12 mouse cellular contexts compared by ENCODE assay signal in genomic region chr1:155192805-155193368, GRCm38 (mm10). TPM values are rescaled to one million over a fixed set of nuclear protein-coding genes. Genes with fewer than 3 reads are reported as not detected.
DNase-seq lines count a peak whose midpoint lies in the region; ATAC-seq lines count a peak whose summit lies in the region.
"Had no signal": no experiment of that assay in that cellular context is flagged by ENCODE, and none has a peak within 500 bp of the region (broad histone marks: within the 10 kb centered on the region; RNA-seq: fewer than 3 reads in every experiment).

No protein-coding gene starts in this region.

- WGBS in lung, embryonic 16.5 days = 54% methylated on average over 15 of the region's 15 CpGs
- whole genome bisulfite sequencing in midbrain, embryonic 14.5 days = 70% methylated on average over 15 of the region's 15 CpGs

- ATAC-seq in frontal cortex, adult (ENCODE audit: low TSS enrichment) = peak; percentile 50
- ATAC-seq in lung, embryonic 16.5 days (ENCODE audit: low read depth) = 0 out of 2 replicates have a peak, but pooled peaks have one; percentile 10
- no peak for ATAC-seq in midbrain, embryonic 14.5 days (ENCODE audit: low FRiP score, low TSS enrichment)

- peaks cover 12% of the 10 kb centered on the region for H3K36me3 ChIP-seq in lung, embryonic 16.5 days (ENCODE audit: control insufficient read depth, insufficient read depth, low read length)
- peaks cover 75% of the 10 kb centered on the region for H3K36me3 ChIP-seq in midbrain, embryonic 14.5 days (ENCODE audit: control insufficient read depth, insufficient read depth, low read length)

- no peaks in the 10 kb centered on the region for H3K27me3 ChIP-seq in lung, embryonic 16.5 days (ENCODE audit: control insufficient read depth, insufficient read depth, low read depth, low read length)
- H3K27me3 ChIP-seq in midbrain, embryonic 14.5 days (ENCODE audit: control insufficient read depth, insufficient read depth, low read length) = no peaks in the 10 kb centered on the region
- H3K27me3 ChIP-seq: limb, embryonic 13.5 days had no signal

- no peak overlapping the region for H3K27ac ChIP-seq in lung, embryonic 16.5 days (ENCODE audit: low read length)
- H3K27ac ChIP-seq in midbrain, embryonic 14.5 days (replicated peaks; ENCODE audit: low read depth, low read length) = peak overlapping the region; percentile 45; the same call in 1 of the 2 replicates
- H3K27ac ChIP-seq: limb, embryonic 13.5 days had no signal

- H3K9ac ChIP-seq in lung, embryonic 16.5 days (ENCODE audit: low read length) = no peak overlapping the region
- no peak overlapping the region for H3K9ac ChIP-seq in midbrain, embryonic 14.5 days (replicated peaks; ENCODE audit: low read length)
- H3K9ac ChIP-seq: limb, embryonic 13.5 days had no signal

- peaks cover 2% of the 10 kb centered on the region; the same call in 1 of the 2 replicates for H3K4me1 ChIP-seq in lung, embryonic 16.5 days (replicated peaks; ENCODE audit: control insufficient read depth, insufficient read depth, low read length)
- no peaks in the 10 kb centered on the region for H3K4me1 ChIP-seq in midbrain, embryonic 14.5 days (ENCODE audit: control insufficient read depth, insufficient read depth, low read length)

- DNase-seq in frontal cortex, postnatal 25 days (ENCODE audit: low spot score in 2 of 2) = no peak
- DNase-seq in lung, adult 18-20 months = no peak
- DNase-seq in cerebellum, postnatal 14 days = peak; percentile 67 to 71
- DNase-seq in midbrain, embryonic 14.5 days = peak; percentile 38
- DNase-seq in T-cell, adult 2 months (ENCODE audit: low spot score) = no peak
- DNase-seq in yolk sac, embryonic 10.5 days (ENCODE audit: low spot score) = no peak
- DNase-seq: kidney, adult 18-20 months had no signal

- no peak overlapping the region for H3K4me2 ChIP-seq in lung, embryonic 16.5 days (ENCODE audit: low read depth, low read length)
- no peak overlapping the region for H3K4me2 ChIP-seq in midbrain, embryonic 14.5 days (ENCODE audit: low read length)
- H3K4me2 ChIP-seq: heart, embryonic 11.5 days; limb, embryonic 13.5 days had no signal

- no peak overlapping the region for H3K4me3 ChIP-seq in lung, embryonic 16.5 days (ENCODE audit: low read length)
- H3K4me3 ChIP-seq in midbrain, embryonic 14.5 days (replicated peaks; ENCODE audit: low read depth, low read length) = no peak overlapping the region
- H3K4me3 ChIP-seq: erythroblast, embryonic 14.5 days; limb, embryonic 13.5 days had no signal

- H3K9me3 ChIP-seq in lung, embryonic 16.5 days (ENCODE audit: control insufficient read depth, low read length) = no peaks in the 10 kb centered on the region
- no peaks in the 10 kb centered on the region for H3K9me3 ChIP-seq in midbrain, embryonic 14.5 days (ENCODE audit: control insufficient read depth, low read length)
- H3K9me3 ChIP-seq: limb, embryonic 13.5 days had no signal

RNA-seq across cellular contexts. Expression of gene Stx6, which starts 34.4 kb away (rescaled TPM):
- 72.8 and 75.5 TPM in 2 replicates for polyA plus RNA-seq in lung, embryonic 16.5 days (2015; fragmentation: Nextera tagmentation; extraction: Ambion mirVana)
- 121 and 124 TPM in 2 replicates for polyA plus RNA-seq in midbrain, embryonic 14.5 days (2014; fragmentation: Nextera tagmentation; extraction: Ambion mirVana)

RNA-seq across cellular contexts. Expression of gene Mr1, which starts 46.3 kb away (rescaled TPM):
- 13.9 and 14.0 TPM in 2 replicates for polyA plus RNA-seq in lung, embryonic 16.5 days (2015; fragmentation: Nextera tagmentation; extraction: Ambion mirVana)
- polyA plus RNA-seq in midbrain, embryonic 14.5 days (2014; fragmentation: Nextera tagmentation; extraction: Ambion mirVana) = 0.47 and 1.1 TPM in 2 replicates
- polyA plus RNA-seq: erythroblast, embryonic 14.5 days had no signal

RNA-seq across cellular contexts. Expression of gene BC034090, which starts 51.4 kb away (rescaled TPM):
- 4.4 and 4.8 TPM in 2 replicates for polyA plus RNA-seq in lung, embryonic 16.5 days (2015; fragmentation: Nextera tagmentation; extraction: Ambion mirVana)
- 3.4 and 3.5 TPM in 2 replicates for polyA plus RNA-seq in midbrain, embryonic 14.5 days (2014; fragmentation: Nextera tagmentation; extraction: Ambion mirVana)
- polyA plus RNA-seq: erythroblast, embryonic 14.5 days had no signal

Comparison
In these comparisons a context has a peak if more than half of its experiments do, and no peak if none do; other contexts are left out.
1. DNase-seq: peak in cerebellum, postnatal 14 days (2 of 2) and midbrain, embryonic 14.5 days (single experiment); none in frontal cortex, postnatal 25 days (0 of 2), lung, adult 18-20 months (0 of 2), T-cell, adult 2 months (single experiment) and yolk sac, embryonic 10.5 days (single experiment).